Mouse (Mus musculus) neural tube, embryonic 13.5 days (tissue): Measurements from ENCODE around the gene Kctd20. TPM values are rescaled to one million over a fixed set of nuclear protein-coding genes. Genes with fewer than 3 reads are reported as not detected.

Source experiments
- ATAC-seq: fragments of 200-750 bp; cut with Nextera tagmentation; 2 replicates; pipeline ENCODE4 v1.8.0; 2017; ENCODE audit warnings: low read depth, mild to moderate bottlenecking, moderate TSS enrichment, moderate library complexity
- H3K27ac ChIP-seq: fragments of 300-500 bp; sonication (generic); replicated peaks from 2 replicates; pipeline ENCODE4 v1.5.1; 2015; ENCODE audit warnings: moderate library complexity, mild to moderate bottlenecking, inconsistent platforms
- H3K27me3 ChIP-seq: fragments of 300-500 bp; sonication (generic); 2 replicates; pipeline ENCODE4 v1.6.1; 2015; ENCODE audit warnings: mild to moderate bottlenecking, inconsistent platforms
- H3K36me3 ChIP-seq: fragments of 300-500 bp; sonication (generic); 2 replicates; pipeline ENCODE4 v1.6.1; 2015; ENCODE audit warnings: mild to moderate bottlenecking, inconsistent platforms
- H3K4me1 ChIP-seq: fragments of 300-500 bp; sonication (generic); replicated peaks from 2 replicates; pipeline ENCODE4 v1.6.1; 2015; ENCODE audit warnings: inconsistent platforms
- H3K4me2 ChIP-seq: fragments of 300-500 bp; sonication (generic); 2 replicates; pipeline ENCODE4 v1.6.1; 2015; ENCODE audit warnings: inconsistent platforms, mild to moderate bottlenecking, moderate library complexity
- H3K4me3 ChIP-seq: fragments of 300-500 bp; sonication (generic); 2 replicates; pipeline ENCODE4 v1.5.1; 2015; ENCODE audit warnings: mild to moderate bottlenecking, inconsistent platforms
- H3K9ac ChIP-seq: fragments of 300-500 bp; sonication (generic); 2 replicates; pipeline ENCODE4 v1.6.1; 2015; ENCODE audit warnings: moderate library complexity, mild to moderate bottlenecking, inconsistent platforms
- H3K9me3 ChIP-seq: fragments of 300-500 bp; sonication (generic); 2 replicates; pipeline ENCODE4 v1.6.1; 2016; ENCODE audit warnings: inconsistent platforms
- WGBS: fragments of 180-500 bp; shearing (Covaris S2); methylation state at CpG from one replicate; pipeline ENCODE4 v1.1.7; 2015; 5-methylcytosine and 5-hydroxymethylcytosine counted together
- polyA plus RNA-seq: library from polyadenylated mRNA; unstranded; fragments of >200 nt; fragmentation: Nextera tagmentation; extraction: Ambion mirVana; gene quantifications from 2 replicates; pipeline ENCODE4 v1.2.1, GENCODE M21; 2015

Kctd20 gene
- polyA plus RNA-seq, 1 experiment from 2014 or later, result 92.2 TPM

DNA sequence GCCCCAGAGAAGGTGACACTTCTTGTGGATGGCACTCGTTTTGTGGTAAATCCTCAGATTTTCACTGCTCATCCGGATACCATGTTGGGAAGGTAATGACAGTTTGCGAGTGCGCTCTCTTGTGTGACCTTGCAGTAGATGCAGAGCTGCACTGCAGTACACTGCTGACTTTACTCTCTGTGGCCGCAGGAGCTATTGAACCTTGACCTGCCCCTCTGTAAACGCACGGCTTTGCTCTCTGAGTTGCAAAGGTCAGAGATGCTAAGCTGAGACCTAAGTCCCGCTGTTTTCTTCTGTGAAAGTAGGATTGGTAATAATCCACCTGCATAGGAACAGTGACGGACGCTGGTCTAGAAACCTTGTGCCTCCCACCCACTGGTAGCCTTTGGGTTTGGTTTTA is 9.8 kb downstream of the Kctd20 start:
- Histone ChIP-seq H3K4me1 (no peaks in the 10 kb centered on the region), H3K27me3 (no peaks in the 10 kb centered on the region), H3K4me2 (no peak overlapping the region), H3K36me3 (peaks cover 71% of the 10 kb centered on the region), H3K9ac (no peak overlapping the region), H3K27ac (no peak overlapping the region), H3K9me3 (no peaks in the 10 kb centered on the region), H3K4me3 (no peak overlapping the region)
- WGBS, result 87% methylated on average over 10 of the region's 10 CpGs
- no peak for ATAC-seq

DNA sequence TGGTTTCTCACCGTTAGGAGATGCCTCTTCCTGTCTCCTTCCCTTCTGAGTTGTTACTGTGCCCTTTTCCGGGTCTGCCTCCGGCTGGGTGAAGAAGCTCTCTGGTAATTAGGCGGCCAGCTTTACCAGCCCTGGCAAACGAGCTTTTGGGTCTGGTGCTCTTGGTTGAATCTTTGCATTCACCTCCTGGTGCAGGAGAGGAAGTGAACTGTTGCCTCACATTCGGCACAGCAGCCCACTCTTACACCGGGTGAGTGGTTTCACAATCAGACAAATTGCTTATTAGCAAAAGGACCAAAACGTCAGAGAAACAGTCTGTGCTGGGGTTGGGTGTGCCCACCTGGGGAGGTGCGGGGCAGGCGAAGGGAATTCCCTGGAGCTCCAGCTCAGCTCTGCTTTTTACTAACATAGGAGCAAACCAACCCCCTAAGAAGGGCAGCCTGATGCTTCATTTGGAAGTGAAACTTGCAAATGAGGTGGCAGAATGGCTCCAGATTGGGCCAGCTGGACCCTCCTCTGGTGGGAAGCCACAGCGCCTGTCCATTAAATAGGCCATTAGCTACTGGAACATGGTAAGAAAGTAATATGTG is 15.4 kb downstream of the Kctd20 start:
- Histone ChIP-seq H3K9ac (no peak overlapping the region), H3K4me2 (no peak overlapping the region), H3K27ac (no peak overlapping the region), H3K36me3 (peaks cover 100% of the 10 kb centered on the region), H3K4me3 (no peak overlapping the region), H3K27me3 (no peaks in the 10 kb centered on the region), H3K4me1 (no peaks in the 10 kb centered on the region), H3K9me3 (no peaks in the 10 kb centered on the region)
- whole genome bisulfite sequencing, result 76% methylated on average over 11 of the region's 11 CpGs
- ATAC-seq, result no peak

- no peak for ATAC-seq
- Histone ChIP-seq H3K27me3 (no peaks in the 10 kb centered on the region), H3K4me1 (no peaks in the 10 kb centered on the region), H3K9ac (no peak overlapping the region), H3K36me3 (peaks cover 100% of the 10 kb centered on the region), H3K4me3 (no peak overlapping the region), H3K9me3 (no peaks in the 10 kb centered on the region), H3K4me2 (no peak overlapping the region), H3K27ac (no peak overlapping the region)
Measured at GRCm38 (mm10) chr17:28970122-28970521, 18.4 kb downstream of the Kctd20 start.

GRCm38 (mm10) chr17:28979091-28979490 is 27.3 kb downstream of the Kctd20 start:
- Histone ChIP-seq H3K9ac (no peak overlapping the region), H3K4me2 (no peak overlapping the region), H3K9me3 (no peaks in the 10 kb centered on the region), H3K27me3 (no peaks in the 10 kb centered on the region), H3K27ac (no peak overlapping the region), H3K4me1 (no peaks in the 10 kb centered on the region), H3K36me3 (peaks cover 92% of the 10 kb centered on the region), H3K4me3 (no peak overlapping the region)
- ATAC-seq, result no peak
- 94% methylated on average over 4 of the region's 4 CpGs for WGBS

DNA sequence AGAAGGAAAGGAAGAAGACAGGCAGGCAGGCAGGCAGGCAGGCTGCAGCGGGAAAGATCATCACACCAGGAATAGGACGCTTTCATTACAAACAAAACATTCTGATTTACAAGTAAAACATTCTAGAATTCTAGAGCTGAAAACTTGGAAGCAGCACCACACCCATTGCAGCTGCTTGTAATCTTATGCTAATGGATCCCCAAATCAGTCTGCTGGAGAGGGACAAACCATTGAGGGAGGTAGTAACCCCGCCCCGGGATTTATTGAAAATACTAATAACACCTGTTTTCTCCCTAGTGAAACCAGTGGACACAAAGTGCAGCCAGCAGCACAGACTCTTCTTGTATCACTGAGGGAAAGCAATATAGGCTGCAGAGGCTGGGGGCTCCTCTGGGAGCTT is 29.3 kb downstream of the Kctd20 start:
- Histone ChIP-seq H3K27me3 (no peaks in the 10 kb centered on the region), H3K27ac (no peak overlapping the region), H3K4me2 (no peak overlapping the region), H3K36me3 (peaks cover 90% of the 10 kb centered on the region), H3K9ac (no peak overlapping the region), H3K9me3 (no peaks in the 10 kb centered on the region), H3K4me3 (no peak overlapping the region), H3K4me1 (no peaks in the 10 kb centered on the region)
- no peak for ATAC-seq
- whole genome bisulfite sequencing, result 77% methylated on average over 4 of the region's 4 CpGs

- Histone ChIP-seq H3K4me1 (no peaks in the 10 kb centered on the region), H3K36me3 (peaks cover 90% of the 10 kb centered on the region), H3K4me3 (no peak overlapping the region), H3K27me3 (no peaks in the 10 kb centered on the region), H3K9me3 (no peaks in the 10 kb centered on the region), H3K9ac (no peak overlapping the region), H3K4me2 (no peak overlapping the region), H3K27ac (no peak overlapping the region)
- 55% methylated on average over 4 of the region's 4 CpGs for WGBS
- ATAC-seq, result no peak
Measured at GRCm38 (mm10) chr17:28982591-28982990, 30.8 kb downstream of the Kctd20 start.

GRCm38 (mm10) chr17:28984724-28985420 is 33.1 kb downstream of the Kctd20 start:
- ATAC-seq, result no peak
- Histone ChIP-seq H3K36me3 (peaks cover 92% of the 10 kb centered on the region), H3K4me2 (no peak overlapping the region), H3K27ac (no peak overlapping the region), H3K9me3 (no peaks in the 10 kb centered on the region), H3K9ac (no peak overlapping the region), H3K4me3 (no peak overlapping the region), H3K4me1 (no peaks in the 10 kb centered on the region), H3K27me3 (no peaks in the 10 kb centered on the region)
- whole genome bisulfite sequencing, result 90% methylated on average over 1 of the region's 1 CpGs

DNA sequence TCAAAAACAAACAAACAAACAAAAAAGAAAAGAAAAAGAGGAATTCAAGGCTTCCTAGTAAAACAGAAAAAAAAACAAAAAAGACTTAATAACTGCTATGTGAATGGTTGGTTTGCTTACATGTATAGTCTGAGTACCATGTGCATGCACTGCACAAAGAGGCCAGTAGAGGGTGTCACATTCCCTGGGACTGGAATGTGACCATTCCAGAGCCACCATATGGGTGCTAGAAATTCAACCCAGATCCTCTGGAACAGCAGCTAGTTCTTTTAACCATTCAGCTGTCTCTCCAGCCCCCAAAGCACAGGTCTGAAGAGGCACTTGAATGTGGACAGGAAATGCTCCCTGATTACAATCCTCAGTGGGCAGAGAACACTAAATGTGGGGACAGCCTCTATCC is 35.1 kb downstream of the Kctd20 start:
- Histone ChIP-seq H3K27ac (no peak overlapping the region), H3K27me3 (no peaks in the 10 kb centered on the region), H3K9ac (no peak overlapping the region), H3K4me1 (no peaks in the 10 kb centered on the region), H3K9me3 (no peaks in the 10 kb centered on the region), H3K4me2 (no peak overlapping the region), H3K4me3 (no peak overlapping the region), H3K36me3 (peaks cover 98% of the 10 kb centered on the region)
- ATAC-seq, result no peak

DNA sequence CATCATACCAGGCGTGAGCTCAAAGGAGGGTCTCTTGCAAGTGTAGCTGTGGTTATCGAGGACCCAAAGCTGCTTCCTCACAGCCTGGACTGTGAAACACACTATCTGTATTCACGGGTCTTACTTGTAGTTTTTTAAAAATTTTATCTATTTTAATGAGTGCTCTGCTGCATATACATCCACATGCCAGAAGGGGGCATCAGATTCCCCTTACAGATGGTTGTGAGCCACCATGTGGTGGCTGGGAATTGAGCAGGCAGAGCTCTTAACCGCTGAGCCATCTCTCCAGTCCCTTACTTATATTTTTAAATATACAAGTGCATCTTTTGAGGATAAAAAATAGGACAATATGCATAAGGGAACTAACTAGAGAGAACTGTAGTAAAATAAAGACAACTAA is 36.0 kb downstream of the Kctd20 start:
- Histone ChIP-seq H3K4me1 (no peaks in the 10 kb centered on the region), H3K4me2 (no peak overlapping the region), H3K9ac (no peak overlapping the region), H3K4me3 (no peak overlapping the region), H3K27ac (no peak overlapping the region), H3K36me3 (peaks cover 90% of the 10 kb centered on the region), H3K9me3 (no peaks in the 10 kb centered on the region), H3K27me3 (no peaks in the 10 kb centered on the region)
- WGBS, result 77% methylated on average over 4 of the region's 4 CpGs
- no peak for ATAC-seq

DNA sequence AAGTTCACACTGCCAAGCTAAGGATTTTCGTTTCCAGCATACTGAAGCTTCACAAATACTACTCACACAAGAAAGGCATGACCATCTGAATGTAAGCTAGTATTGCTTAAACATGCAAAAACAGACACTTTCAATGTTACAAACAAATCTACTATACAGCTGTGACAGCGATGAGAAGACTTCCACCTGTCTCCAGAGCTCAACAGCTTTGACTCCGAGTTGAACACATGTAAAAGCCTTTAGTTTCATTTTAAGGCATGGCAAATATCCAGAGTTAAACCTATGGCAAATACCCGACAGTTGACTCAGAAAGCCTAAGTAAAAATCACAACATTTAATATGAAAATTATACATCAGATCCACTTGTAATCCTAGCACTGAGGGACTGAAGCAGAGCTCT is 36.5 kb downstream of the Kctd20 start:
- ATAC-seq, result no peak
- H3K36me3 ChIP-seq, result peaks cover 86% of the 10 kb centered on the region
- H3K27me3 ChIP-seq, result no peaks in the 10 kb centered on the region
- 85% methylated on average over 4 of the region's 4 CpGs for WGBS
- no peak overlapping the region for H3K4me2 ChIP-seq
- no peaks in the 10 kb centered on the region for H3K4me1 ChIP-seq
- no peak overlapping the region for H3K27ac ChIP-seq
- H3K9me3 ChIP-seq, result no peaks in the 10 kb centered on the region
- no peak overlapping the region for H3K9ac ChIP-seq
- H3K4me3 ChIP-seq, result no peak overlapping the region

DNA sequence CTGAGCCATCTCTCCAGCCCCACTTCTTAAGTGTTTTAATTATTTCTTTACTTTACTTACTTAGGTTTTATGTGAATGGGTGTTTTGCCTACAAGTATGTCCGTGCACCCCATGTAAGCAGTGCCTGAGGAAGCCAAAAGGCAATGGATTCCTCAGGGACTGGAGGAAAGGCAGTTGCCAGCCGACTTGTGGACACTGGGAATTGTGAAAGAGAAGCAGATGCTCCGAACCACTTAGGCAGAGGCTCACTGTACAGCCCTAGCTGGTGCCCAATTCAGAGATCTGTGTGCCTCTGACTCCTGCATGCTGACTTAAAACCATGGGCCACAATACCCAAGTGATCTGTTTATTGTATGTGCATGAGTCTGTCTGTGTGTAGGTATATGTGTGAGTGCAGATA is 37.2 kb downstream of the Kctd20 start:
- no peak overlapping the region for H3K27ac ChIP-seq
- no peak overlapping the region for H3K4me2 ChIP-seq
- H3K9me3 ChIP-seq, result no peaks in the 10 kb centered on the region
- 85% methylated on average over 3 of the region's 3 CpGs for WGBS
- H3K27me3 ChIP-seq, result no peaks in the 10 kb centered on the region
- H3K4me3 ChIP-seq, result no peak overlapping the region
- H3K9ac ChIP-seq, result no peak overlapping the region
- H3K4me1 ChIP-seq, result no peaks in the 10 kb centered on the region
- no peak for ATAC-seq
- H3K36me3 ChIP-seq, result peaks cover 81% of the 10 kb centered on the region

- peaks cover 78% of the 10 kb centered on the region for H3K36me3 ChIP-seq
- no peak overlapping the region for H3K27ac ChIP-seq
- no peak overlapping the region for H3K4me2 ChIP-seq
- H3K4me3 ChIP-seq, result no peak overlapping the region
- no peaks in the 10 kb centered on the region for H3K27me3 ChIP-seq
- no peak for ATAC-seq
- no peaks in the 10 kb centered on the region for H3K9me3 ChIP-seq
- no peak overlapping the region for H3K9ac ChIP-seq
- 78% methylated on average over 4 of the region's 4 CpGs for WGBS
- H3K4me1 ChIP-seq, result no peaks in the 10 kb centered on the region
Measured at GRCm38 (mm10) chr17:28990060-28990459, 38.3 kb downstream of the Kctd20 start.

GRCm38 (mm10) chr17:28991286-28991685 is 39.5 kb downstream of the Kctd20 start:
- 90% methylated on average over 9 of the region's 9 CpGs for WGBS
- ATAC-seq, result no peak
- H3K4me1 ChIP-seq, result no peaks in the 10 kb centered on the region

More at GRCm38 (mm10) chr17:28991286-28991685, 39.5 kb downstream of the Kctd20 start:
- Histone ChIP-seq H3K36me3 (peaks cover 73% of the 10 kb centered on the region), H3K27me3 (no peaks in the 10 kb centered on the region), H3K4me2 (no peak overlapping the region), H3K4me3 (no peak overlapping the region), H3K9me3 (no peaks in the 10 kb centered on the region), H3K27ac (no peak overlapping the region), H3K9ac (no peak overlapping the region)
